Mouse (Mus musculus) ES-Bruce4 (cell line): ENCODE data around the gene Gucy2g.

Experiments
- CTCF ChIP-seq: IDR thresholded peaks from one replicate; pipeline ENCODE4 v1.8.1; 2011; ENCODE audit warnings: low read depth, low read length
- EP300 ChIP-seq: IDR thresholded peaks from 2 replicates; pipeline ENCODE4 v1.6.1; 2011; ENCODE audit warnings: low read depth, low read length; ENCODE audit not compliant: insufficient read depth

DNA sequence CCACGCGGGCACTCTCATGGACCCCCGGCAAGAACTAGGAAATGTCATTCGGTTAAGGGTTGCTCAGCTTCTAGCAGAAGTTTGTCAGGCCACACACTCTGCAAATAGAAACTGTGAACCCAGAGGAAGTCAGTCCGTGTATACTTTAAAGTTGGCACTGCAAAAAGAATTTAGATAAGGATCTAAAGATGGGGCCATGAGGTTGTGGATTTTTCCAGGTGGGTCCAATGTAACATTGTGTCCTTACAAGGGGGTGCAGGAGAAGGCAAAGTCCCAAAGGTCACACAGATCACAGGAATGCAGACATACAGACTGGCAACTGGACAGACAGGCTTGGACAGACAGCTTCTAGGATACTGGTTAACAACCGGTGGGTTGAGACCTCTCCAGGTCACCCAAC is 92.9 kb downstream of the Gucy2g start:
- TF ChIP-seq CTCF (no peak), EP300 (no peak)
